Mouse (Mus musculus) CH12F3 (cell line): ENCODE measurements around the gene Ifnar1.
"Not testable (repeated sequence)": the region's sequence is repeated elsewhere in the genome, so short reads cannot be mapped to it uniquely, and the experiment has no call there.

Experiments
- in situ Hi-C: fragments of 300-500 bp; cut with MboI; formaldehyde crosslinking; loops from 2 replicates; pipeline ENCODE4 v1.14.3; 2020; ENCODE audit warnings: low sequenced_read_pairs

The Ifnar1 gene

DNA sequence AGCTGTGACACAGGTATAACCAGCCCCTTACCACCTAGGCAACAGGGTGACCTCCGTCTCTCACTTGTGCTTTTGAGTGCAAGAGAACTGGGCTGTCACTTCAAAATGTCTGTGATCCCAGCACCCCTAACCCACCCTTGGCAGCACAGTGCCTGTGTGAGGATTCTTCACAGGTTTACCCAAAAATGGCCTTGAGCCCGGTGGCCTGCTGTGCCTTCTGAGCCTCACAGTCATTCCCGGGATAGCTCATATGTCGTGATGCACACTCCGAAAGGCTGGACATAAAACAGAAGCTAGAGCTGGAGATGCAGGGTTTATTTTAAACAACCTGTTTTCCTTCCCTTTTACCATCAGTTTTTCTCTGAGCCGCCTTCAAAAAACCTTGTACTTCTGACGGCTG is 19.7 kb downstream of the Ifnar1 start:
- in situ Hi-C loops = no loop called here

DNA sequence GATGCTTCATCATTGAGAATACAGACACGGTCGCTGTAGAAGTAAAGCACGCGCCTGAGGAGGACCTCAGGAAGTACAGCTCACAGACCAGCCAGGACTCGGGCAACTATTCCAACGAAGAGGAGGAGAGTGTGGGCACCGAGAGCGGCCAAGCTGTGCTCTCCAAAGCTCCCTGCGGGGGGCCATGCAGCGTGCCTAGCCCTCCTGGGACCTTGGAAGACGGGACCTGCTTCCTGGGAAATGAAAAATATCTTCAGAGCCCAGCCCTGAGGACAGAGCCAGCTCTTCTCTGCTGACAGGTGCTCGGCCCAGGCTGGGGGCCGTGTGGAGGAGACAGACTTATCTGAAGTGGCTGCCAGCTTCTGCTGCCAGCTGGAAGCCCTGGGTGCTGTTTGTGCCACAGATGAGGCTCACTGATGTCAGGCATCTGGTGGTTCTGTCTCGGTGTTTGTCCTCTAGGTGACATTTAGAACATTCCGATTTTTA is 20.1 kb downstream of the Ifnar1 start:
- in situ Hi-C loops = no loop called here

DNA sequence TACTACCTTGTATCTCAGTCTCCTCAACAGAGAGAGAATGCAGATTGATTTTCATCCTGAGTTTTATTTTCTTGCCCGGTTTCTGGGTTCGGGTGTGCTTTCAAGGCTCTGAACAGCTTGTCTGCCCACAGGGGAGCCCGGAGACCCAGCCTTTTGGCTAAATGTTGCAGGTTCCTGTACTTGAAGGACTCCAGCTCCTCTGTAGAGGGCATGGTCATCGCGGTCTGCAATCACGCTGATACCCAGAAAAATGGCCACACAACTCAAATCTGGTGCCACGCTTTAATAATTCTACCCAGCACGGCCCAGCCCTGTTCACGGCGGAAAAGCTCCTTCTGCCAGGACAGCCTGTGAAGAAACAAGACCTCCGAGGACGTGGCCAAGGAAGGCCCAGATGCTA is 21.4 kb downstream of the Ifnar1 start:
- in situ Hi-C loops = no loop called here

DNA sequence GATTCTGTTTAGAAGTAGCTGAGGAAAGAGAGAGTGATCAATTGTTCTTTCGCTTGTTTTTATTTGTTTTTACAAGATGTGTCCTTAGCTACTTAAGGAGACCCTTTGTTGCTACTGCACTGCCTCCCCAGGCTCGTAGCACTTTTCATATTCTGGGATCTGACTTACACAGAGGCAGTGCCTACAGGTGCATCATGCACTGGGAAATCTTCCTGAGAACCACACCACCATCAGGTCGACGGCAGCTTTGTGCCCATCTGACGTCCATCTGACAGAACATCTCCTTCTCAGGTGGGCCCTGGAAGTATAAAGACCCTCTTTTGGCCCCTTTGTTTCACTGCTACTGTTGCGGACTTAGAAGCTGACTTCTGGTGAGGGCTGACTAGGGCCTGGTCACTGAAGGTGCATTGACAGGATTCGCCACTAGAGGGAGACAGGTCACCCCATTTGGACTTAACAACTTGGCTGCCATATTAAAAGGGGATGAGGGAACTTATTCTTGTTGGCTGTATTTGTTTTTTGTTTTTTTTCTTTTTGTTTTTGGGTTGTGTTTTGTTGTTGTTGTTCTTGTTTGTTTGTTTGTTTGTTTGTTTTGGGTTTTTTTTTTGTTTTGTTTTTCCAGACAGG is 27.2 kb downstream of the Ifnar1 start:
- in situ Hi-C loops = loop anchor here (10.0 kb wide), 1 partner anchor 73 kb away; no protein-coding TSS in a partner anchor

DNA sequence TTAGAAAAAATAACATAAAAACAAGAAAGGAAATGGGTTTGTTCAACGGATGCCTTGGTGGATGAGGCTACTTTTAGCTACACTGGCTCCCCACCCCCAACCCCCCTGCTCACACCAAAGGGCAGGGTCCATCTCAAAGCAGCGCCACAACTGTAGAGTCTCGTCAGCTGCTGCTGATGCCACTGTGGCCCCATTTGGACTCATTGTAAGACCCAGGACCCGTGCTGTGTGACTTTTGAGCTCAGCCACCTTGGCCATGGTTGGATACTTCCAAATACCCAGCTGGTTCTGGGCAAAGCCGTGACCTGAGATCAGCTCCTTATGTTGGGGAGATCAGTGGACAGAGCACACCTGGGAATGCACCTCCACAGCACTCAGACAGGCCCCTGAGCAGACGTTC is 28.1 kb downstream of the Ifnar1 start:
- in situ Hi-C loops = loop anchor here (10.0 kb wide), 1 partner anchor 72 kb away; no protein-coding TSS in a partner anchor

DNA sequence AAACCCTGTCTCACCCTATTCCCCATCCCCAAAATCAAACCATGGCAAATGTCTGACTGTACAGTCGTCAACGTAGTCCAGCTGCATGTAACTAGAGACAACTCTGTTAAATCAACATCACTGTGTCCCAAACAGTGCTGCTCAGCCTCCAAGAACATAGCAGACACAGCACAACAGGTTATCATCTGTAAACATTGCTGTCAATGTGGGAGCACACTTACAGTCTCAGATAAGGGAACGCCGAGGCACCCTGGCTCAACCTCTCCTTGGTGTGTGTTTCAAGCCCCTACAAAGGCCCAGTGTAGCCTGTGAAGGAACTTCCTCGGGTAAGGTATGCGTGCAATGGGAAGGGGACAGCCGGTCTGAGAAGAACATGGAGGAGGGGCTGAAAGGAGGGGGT is 32.0 kb downstream of the Ifnar1 start:
- in situ Hi-C loops = loop anchor here (10.0 kb wide), 1 partner anchor 68 kb away; no protein-coding TSS in a partner anchor

DNA sequence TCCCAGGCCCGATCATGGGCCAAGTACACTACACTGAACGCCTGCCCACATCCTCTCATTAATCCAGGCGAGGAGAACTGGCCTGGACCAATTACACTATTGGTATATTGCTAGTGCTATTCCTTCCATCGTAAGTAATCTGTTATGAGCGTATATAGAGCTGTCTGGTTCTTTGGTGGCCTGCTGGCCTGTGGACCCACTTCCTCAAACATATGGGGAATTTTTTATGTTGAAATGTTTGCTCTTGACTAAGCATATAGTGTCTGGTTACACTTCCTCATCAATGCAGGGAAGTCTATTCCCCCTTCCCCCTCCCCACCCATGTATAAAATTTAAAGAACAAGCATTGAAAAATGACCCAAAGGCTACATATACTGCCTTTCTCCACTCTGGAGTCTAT is 37.0 kb downstream of the Ifnar1 start:
- in situ Hi-C loops = no loop called here

DNA sequence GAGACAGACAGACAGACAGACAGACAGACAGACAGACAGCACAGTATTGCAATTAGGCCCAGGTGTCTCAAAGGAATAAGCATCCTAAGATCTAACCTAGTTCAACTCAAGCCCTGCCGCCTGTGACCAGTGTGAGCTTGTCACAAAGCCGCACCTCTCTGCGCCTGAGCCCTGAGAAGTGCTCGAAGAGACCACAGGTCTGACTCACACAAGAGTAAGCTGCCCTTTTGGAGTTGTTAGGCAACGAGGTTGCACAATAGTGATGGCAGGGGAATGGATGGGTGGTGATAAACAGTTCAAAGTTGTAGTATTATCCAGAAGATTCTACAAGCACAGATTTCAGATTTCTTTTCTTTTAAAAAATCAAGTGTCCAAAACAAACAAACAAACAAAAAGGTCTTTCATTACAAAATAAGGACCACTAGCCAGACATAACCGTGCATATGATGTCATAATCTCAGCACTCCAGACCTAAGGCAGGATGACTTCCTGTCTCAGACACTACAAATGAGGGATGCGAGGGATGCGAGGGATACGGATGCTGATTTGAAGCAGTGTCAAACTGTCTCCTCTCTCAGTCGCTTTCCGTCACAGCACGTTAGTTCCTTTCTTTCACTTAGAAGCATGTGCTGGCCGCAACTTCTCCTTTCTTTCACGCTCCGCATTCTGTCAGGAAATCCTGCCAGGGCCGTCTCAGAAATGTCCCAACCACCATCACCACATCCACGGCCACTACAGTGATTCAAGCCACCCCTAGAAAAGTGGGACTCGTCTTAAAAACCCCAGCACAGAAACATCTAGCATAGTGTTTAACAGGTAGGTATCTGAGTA is 37.7 kb downstream of the Ifnar1 start:
- in situ Hi-C loops = no loop called here

DNA sequence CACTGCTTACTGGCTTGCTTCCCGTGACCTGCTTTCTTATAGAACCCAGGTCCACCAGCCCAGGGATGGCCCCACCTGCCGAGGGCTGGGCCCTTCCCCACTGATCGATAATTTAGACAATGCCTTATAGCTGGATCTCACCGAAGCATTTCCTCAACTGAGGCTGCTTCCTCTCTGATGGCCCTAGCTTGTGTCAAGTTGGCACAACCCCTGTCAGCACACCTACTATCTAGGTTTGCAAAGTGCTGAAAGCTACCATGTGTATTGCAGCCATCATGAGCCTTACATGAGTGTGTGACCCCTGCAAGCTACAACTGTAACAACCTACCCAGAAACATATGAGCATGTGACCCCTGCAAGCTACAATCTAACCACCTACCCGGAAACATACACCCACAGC is 39.2 kb downstream of the Ifnar1 start:
- in situ Hi-C loops = no loop called here

DNA sequence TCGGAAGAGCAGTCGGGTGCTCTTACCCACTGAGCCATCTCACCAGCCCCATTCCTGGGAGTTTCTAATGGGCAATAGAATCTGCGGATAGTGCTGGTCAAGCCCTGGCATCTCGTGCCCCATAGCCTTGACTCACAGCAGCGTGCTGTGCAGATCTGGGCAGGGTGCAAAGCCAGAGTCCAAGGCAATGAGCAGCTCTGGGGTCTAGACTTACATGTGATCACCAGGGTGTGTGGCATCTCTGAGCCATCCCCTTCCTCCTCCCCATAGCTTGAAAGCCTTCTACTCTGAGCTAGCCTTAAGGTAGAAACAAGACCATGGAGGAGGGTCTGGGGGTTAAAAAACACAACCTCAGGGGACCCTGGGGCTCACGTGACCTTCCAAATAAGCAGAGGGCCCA is 41.2 kb downstream of the Ifnar1 start:
- in situ Hi-C loops = no loop called here

DNA sequence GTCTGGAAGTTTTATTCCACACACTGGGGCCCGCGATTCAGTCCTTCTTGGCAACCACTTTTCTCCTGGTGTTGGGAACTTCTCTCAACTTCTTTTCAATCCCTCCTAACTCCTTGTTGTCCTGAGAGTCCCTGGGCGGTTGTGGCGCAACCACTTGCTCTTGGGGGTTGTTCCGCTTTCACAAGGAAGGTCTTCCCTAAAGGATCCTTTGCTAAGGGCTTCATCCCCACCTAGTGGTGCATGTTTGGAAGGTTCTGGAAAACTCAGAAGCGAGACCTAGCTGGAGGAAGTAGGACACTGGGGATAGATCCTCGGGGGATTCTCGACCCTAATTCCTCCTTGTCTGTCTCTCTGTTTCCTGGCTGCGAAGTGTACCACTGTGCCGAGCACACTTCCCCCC is 42.0 kb downstream of the Ifnar1 start:
- in situ Hi-C loops = no loop called here

DNA sequence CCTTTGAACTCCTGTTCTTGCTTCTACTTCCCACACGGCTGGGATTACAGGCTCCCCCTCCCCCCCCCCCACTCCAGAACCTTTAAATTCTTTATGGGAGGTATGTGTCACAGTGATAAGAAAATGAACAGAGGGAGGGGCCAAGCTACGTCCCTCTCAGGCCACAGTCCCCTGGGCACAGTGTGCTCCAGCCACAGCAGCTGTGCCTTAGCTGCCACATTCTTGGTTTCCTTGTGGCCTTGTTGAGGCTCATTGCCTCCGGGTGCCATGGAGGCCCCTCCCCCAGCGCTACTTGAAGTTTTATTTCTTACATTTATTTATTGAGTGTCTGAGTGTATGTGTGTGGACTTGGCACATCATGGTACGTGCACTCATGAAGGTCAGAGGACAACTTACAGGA is 42.5 kb downstream of the Ifnar1 start:
- in situ Hi-C loops = no loop called here

DNA sequence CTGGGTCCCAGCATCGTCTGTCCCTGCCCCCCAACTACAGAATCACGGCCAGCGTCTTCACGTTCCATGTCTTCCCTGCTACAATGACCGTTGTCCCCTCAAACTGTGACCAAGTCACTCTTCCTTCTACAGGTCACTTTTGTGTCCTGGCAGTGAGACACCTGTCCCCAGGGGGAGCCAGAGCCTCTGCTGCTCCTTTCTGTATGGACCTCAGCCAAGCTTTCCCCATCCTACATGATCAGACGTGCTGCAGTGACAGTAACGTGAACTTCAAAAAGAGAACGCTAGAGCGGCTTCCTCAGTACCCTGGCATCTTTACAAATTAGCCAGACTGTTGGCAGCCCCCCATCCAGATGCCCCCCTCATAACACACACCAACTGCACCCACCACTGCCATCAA is 43.5 kb downstream of the Ifnar1 start:
- in situ Hi-C loops = no loop called here

DNA sequence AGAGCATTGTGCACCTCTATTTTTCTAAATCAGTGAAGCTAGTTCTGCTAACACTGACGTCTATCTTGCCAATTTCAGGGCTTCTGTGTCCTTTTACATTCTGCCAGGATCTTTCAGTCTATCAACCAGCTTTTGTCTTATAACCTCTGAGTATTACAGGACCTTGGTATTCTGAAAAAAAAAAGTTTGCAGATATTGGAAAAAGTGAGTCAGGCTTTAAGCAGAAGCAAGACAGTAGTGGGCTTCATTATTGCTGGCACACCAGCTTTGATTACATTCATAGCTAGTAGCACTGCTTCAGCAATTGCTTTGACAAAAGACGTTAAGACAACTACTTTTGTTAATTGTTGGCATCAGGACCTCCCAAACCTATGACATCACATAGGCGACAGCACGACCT is 45.8 kb downstream of the Ifnar1 start:
- in situ Hi-C loops = not testable (repeated sequence)

DNA sequence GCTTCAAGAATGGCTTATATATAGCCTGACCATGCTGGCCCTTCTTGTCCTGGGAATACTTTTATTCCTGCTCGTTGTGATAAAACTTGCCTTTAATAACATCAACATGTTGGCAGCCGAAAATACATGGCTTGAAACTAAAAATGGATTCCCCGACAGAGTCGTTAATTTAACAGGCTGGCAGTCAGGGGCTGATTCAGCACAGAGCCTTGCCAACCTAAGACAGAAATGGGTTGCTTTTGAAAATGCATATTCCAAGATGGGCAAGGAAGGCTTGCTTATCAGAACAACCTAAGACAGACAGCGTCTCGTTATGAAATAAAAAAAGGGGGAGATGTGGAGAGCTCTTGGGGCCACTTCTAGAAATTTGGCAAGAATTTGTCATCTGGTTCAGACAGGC is 46.8 kb downstream of the Ifnar1 start:
- in situ Hi-C loops = no loop called here

DNA sequence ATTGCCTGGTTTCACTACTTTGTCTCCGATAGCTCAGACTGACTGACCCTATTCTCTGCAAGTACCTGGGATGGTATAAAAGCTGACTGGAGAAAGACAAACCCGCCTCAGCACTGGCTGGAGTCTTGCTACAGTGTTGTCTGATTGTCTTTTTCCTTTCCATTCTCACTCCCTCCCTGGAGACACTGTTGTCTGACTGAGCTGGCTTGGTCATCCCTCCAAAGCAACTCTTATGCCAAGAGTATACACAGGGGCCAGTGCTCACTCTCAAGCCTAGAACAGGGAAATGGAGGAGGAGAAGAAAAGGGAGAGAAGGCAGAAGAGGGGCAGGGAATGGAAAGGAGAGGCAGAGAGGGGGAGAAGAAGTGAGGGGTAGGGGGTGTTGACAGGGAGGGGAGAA is 47.4 kb downstream of the Ifnar1 start:
- in situ Hi-C loops = no loop called here

DNA sequence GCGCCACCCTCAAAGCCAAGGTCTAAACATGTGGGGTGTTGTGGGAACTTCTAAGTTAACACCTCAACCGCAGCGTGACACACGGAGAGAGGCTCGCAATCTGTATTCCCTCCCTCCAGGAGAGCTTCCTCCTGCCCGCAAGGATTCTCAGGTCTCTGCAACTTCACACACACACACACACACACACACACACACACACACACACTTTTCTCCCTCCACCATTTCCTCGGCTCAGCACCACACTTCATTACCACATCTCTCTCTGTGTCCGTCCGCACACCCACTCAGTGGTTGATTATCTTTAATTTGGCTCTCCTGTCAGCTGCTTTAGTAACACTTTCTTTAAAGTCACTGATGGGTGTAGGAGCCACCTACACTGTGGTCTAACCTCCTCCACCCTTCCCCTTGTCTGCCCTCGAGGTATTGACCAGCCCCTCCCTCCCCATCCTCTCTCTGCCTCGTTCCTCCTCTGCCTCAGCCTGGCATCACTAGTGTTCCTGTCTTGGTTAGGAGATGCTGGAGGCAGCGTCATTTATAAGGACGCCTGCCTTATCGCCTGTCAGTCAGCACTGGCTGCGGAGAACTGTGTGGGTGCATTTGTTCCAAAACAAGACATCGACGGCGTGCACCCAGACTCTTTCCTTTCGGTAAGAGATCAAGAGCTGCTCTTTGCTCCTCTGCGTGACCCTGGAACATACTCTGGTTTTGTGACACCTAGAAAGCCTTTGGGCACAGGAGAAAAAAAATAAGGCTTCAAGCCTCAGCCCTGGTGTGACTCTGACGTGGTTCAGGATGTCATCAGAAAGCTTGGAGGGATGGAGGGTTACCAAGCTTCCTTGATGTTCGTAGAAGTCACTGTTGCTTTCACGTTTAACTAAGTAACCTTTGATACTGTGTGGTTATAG is 48.3 kb downstream of the Ifnar1 start:
- in situ Hi-C loops = no loop called here

DNA sequence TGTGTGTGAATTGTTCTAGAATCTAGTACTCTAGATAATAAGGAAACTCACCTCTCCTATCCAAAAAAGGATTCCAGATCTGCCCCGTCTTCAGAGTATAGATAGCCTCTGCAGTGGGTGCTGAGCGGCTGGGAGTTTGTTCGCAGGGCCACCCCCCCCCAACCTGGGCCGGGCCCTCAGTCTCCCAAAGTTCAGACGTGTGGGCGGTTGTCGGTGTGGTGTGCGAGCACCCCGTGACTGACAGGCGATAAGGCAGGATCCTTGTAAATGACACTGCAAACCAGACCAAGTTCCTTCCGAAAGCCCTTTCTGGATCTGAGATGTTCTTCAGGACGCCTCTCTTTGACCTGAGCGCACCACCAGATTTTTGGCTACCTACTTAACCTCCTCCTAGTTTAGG is 49.4 kb downstream of the Ifnar1 start:
- in situ Hi-C loops = no loop called here

DNA sequence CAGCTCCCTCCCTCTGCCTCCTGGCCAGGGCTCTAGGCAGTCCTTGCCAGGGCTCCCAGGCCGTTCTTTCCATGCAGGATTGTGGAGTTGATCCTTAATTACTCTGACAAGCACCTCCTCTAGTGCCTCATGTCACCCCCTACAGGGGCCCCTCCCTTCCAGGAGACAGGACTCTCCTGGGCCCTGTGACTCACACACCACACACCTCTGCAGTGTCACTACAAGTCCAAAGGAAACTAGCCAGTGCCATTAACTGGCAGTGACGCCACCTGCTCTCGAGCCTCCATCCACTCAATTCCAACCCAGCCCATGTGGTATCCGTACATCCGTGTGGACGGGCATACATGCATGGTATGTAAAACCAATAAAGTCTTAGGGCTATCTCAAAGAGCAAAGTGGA is 49.9 kb downstream of the Ifnar1 start:
- in situ Hi-C loops = no loop called here

DNA sequence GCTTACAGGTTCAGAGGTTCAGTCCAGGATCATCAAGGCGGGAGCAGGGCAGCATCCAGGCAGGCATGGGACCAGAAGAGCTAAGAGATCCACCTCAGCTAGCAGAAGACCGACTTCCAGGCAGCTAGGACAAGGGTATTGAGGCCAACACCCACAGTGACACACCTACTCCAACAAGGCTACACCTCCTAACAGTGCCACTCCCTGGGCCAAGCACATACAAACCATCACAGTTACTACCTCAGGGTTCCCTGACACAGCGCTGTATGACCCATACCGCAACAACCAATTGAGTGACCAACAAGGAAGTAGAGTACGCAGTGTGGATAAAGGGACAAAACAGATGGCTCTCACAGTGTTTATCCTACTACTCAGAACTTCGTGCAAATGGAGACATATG is 51.3 kb downstream of the Ifnar1 start:
- in situ Hi-C loops = no loop called here

DNA sequence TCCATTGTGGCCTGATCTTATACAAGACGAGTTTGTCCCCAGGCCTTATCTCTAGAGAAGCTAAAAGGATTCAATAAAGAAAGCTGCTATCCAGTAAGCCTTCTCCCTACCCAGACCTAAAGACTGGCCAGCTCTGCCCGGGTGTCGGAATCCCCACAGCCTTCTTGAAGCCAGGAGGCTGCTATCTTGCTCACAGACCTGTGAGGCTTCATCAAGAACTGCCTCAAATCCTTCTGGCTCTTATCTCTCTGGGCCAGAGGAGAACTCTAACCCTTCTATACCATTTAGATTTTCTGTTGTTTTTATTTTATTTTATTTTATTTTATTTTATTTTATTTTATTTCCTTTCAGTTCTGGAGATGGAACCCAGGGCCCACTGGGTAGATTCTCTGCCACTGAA is 52.0 kb downstream of the Ifnar1 start:
- in situ Hi-C loops = no loop called here
